Mouse (Mus musculus): ENCODE results near the gene Pdgfra. TPM values are rescaled to one million over a fixed set of nuclear protein-coding genes. Genes with fewer than 3 reads are reported as not detected.

The Pdgfra gene
- polyA plus RNA-seq, 1 experiment from 2014 or later = 137 TPM

- H3K9me3 ChIP-seq = no peaks in the 10 kb centered on the region
- peaks cover 41% of the 10 kb centered on the region for H3K4me1 ChIP-seq
- 0 out of 2 replicates have a peak, but pooled peaks cover 4% of the 10 kb centered on the region for H3K27me3 ChIP-seq
- H3K36me3 ChIP-seq = no peaks in the 10 kb centered on the region
- peak overlapping the region; percentile 100 for H3K27ac ChIP-seq
- H3K9ac ChIP-seq = peak overlapping the region; percentile 69
- under 1% methylated on average over 10 of the region's 10 CpGs for WGBS
- peak overlapping the region; percentile 80 for H3K4me2 ChIP-seq (replicated peaks)
- peak overlapping the region; percentile 86 for H3K4me3 ChIP-seq
- no peak for ATAC-seq (ENCODE audit: low FRiP score, low read depth)
Observed at GRCm38 (mm10) chr5:75149380-75149779, 2.7 kb upstream of the Pdgfra start.

GRCm38 (mm10) chr5:75149880-75150279 lies 2.2 kb upstream of the Pdgfra start:
- Histone ChIP-seq H3K9ac (peak overlapping the region; percentile 69), H3K36me3 (no peaks in the 10 kb centered on the region), H3K4me2 (replicated peaks) (peak overlapping the region; percentile 80), H3K27ac (peak overlapping the region; percentile 100), H3K27me3 (0 out of 2 replicates have a peak, but pooled peaks cover 4% of the 10 kb centered on the region), H3K4me3 (peak overlapping the region; percentile 86), H3K9me3 (no peaks in the 10 kb centered on the region), H3K4me1 (peaks cover 37% of the 10 kb centered on the region)
- 2% methylated on average over 11 of the region's 11 CpGs for WGBS
- ATAC-seq (ENCODE audit: low FRiP score, low read depth) = no peak

- 0 out of 2 replicates have a peak, but pooled peaks cover 4% of the 10 kb centered on the region for H3K27me3 ChIP-seq
- no peaks in the 10 kb centered on the region for H3K9me3 ChIP-seq
- no peaks in the 10 kb centered on the region for H3K36me3 ChIP-seq
- peaks cover 37% of the 10 kb centered on the region for H3K4me1 ChIP-seq
- ATAC-seq (ENCODE audit: low FRiP score, low read depth) = peak; percentile 51
- under 1% methylated on average over 23 of the region's 23 CpGs for WGBS
- H3K4me3 ChIP-seq = peak overlapping the region; percentile 86
- H3K9ac ChIP-seq = peak overlapping the region; percentile 69
- H3K4me2 ChIP-seq (replicated peaks) = peak overlapping the region; percentile 80
- H3K27ac ChIP-seq = peak overlapping the region; percentile 100
Observed at GRCm38 (mm10) chr5:75150341-75150981, 1.6 kb upstream of the Pdgfra start.

- H3K36me3 ChIP-seq = no peaks in the 10 kb centered on the region
- H3K9ac ChIP-seq = peak overlapping the region; percentile 100
- H3K4me1 ChIP-seq = peaks cover 37% of the 10 kb centered on the region
- peak overlapping the region; percentile 100 for H3K27ac ChIP-seq
- 0 out of 2 replicates have a peak, but pooled peaks cover 4% of the 10 kb centered on the region for H3K27me3 ChIP-seq
- under 1% methylated on average over 35 of the region's 35 CpGs for WGBS
- H3K9me3 ChIP-seq = no peaks in the 10 kb centered on the region
- ATAC-seq (ENCODE audit: low FRiP score, low read depth) = peak; percentile 24; the same call in 1 of the 2 replicates
- peak overlapping the region; percentile 86 for H3K4me3 ChIP-seq
- H3K4me2 ChIP-seq (replicated peaks) = peak overlapping the region; percentile 80
Observed at GRCm38 (mm10) chr5:75151146-75151900, 769 bp upstream of the Pdgfra start.

- Histone ChIP-seq H3K27me3 (no peaks in the 10 kb centered on the region), H3K4me2 (replicated peaks) (peak overlapping the region; percentile 80), H3K9ac (peak overlapping the region; percentile 100), H3K4me1 (peaks cover 31% of the 10 kb centered on the region), H3K4me3 (peak overlapping the region; percentile 86), H3K9me3 (no peaks in the 10 kb centered on the region), H3K36me3 (peaks cover 6% of the 10 kb centered on the region; the same call in 1 of the 2 replicates), H3K27ac (peak overlapping the region; percentile 100)
- ATAC-seq (ENCODE audit: low FRiP score, low read depth) = no peak
- under 1% methylated on average over 71 of the region's 72 CpGs for WGBS
Observed at GRCm38 (mm10) chr5:75152791-75153625, 916 bp downstream of the Pdgfra start.

GRCm38 (mm10) chr5:75153626-75153960 lies 1.5 kb downstream of the Pdgfra start:
- under 1% methylated on average over 13 of the region's 13 CpGs for WGBS
- Histone ChIP-seq H3K27me3 (no peaks in the 10 kb centered on the region), H3K9ac (peak overlapping the region; percentile 100), H3K4me1 (peaks cover 31% of the 10 kb centered on the region), H3K36me3 (peaks cover 11% of the 10 kb centered on the region), H3K4me3 (peak overlapping the region; percentile 86), H3K27ac (peak overlapping the region; percentile 100), H3K9me3 (no peaks in the 10 kb centered on the region), H3K4me2 (replicated peaks) (peak overlapping the region; percentile 80)
- no peak for ATAC-seq (ENCODE audit: low FRiP score, low read depth)

- Histone ChIP-seq H3K4me2 (replicated peaks) (peak overlapping the region; percentile 80), H3K4me1 (peaks cover 31% of the 10 kb centered on the region), H3K9me3 (no peaks in the 10 kb centered on the region), H3K27ac (peak overlapping the region; percentile 100), H3K4me3 (peak overlapping the region; percentile 86), H3K27me3 (no peaks in the 10 kb centered on the region), H3K9ac (peak overlapping the region; percentile 100), H3K36me3 (peaks cover 16% of the 10 kb centered on the region)
- ATAC-seq (ENCODE audit: low FRiP score, low read depth) = no peak
- WGBS = 0% methylated on average over 27 of the region's 27 CpGs
Observed at GRCm38 (mm10) chr5:75153961-75154620, 2.0 kb downstream of the Pdgfra start.

- H3K36me3 ChIP-seq = peaks cover 20% of the 10 kb centered on the region
- 0% methylated on average over 21 of the region's 21 CpGs for WGBS
- no peak for ATAC-seq (ENCODE audit: low FRiP score, low read depth)
- no peaks in the 10 kb centered on the region for H3K27me3 ChIP-seq
- H3K9me3 ChIP-seq = no peaks in the 10 kb centered on the region
- H3K4me1 ChIP-seq = peaks cover 31% of the 10 kb centered on the region
- peak overlapping the region; percentile 80 for H3K4me2 ChIP-seq (replicated peaks)
- peak overlapping the region; percentile 86 for H3K4me3 ChIP-seq
- H3K9ac ChIP-seq = peak overlapping the region; percentile 100
- peak overlapping the region; percentile 100 for H3K27ac ChIP-seq
Observed at GRCm38 (mm10) chr5:75154621-75155235, 2.6 kb downstream of the Pdgfra start.

GRCm38 (mm10) chr5:75155281-75155680 lies 3.2 kb downstream of the Pdgfra start:
- Histone ChIP-seq H3K4me2 (replicated peaks) (peak overlapping the region; percentile 83), H3K9ac (peak overlapping the region; percentile 100), H3K9me3 (no peaks in the 10 kb centered on the region), H3K4me3 (peak overlapping the region; percentile 86), H3K36me3 (peaks cover 25% of the 10 kb centered on the region), H3K27ac (peak overlapping the region; percentile 100), H3K27me3 (no peaks in the 10 kb centered on the region), H3K4me1 (peaks cover 31% of the 10 kb centered on the region)
- 1% methylated on average over 7 of the region's 9 CpGs for WGBS
- peak; percentile 3; the same call in 1 of the 2 replicates for ATAC-seq (ENCODE audit: low FRiP score, low read depth)

- Histone ChIP-seq H3K27me3 (no peaks in the 10 kb centered on the region), H3K4me2 (replicated peaks) (peak overlapping the region; percentile 83), H3K36me3 (peaks cover 32% of the 10 kb centered on the region), H3K4me1 (peaks cover 35% of the 10 kb centered on the region), H3K27ac (peak overlapping the region; percentile 100), H3K4me3 (peak overlapping the region; percentile 86), H3K9ac (peak overlapping the region; percentile 95), H3K9me3 (no peaks in the 10 kb centered on the region)
- ATAC-seq (ENCODE audit: low FRiP score, low read depth) = peak; percentile 69
- WGBS = under 1% methylated on average over 46 of the region's 52 CpGs
Observed at GRCm38 (mm10) chr5:75155741-75156553, 3.9 kb downstream of the Pdgfra start.
